ENCODE assay signal across 14 mouse cellular contexts in the genomic region with DNA sequence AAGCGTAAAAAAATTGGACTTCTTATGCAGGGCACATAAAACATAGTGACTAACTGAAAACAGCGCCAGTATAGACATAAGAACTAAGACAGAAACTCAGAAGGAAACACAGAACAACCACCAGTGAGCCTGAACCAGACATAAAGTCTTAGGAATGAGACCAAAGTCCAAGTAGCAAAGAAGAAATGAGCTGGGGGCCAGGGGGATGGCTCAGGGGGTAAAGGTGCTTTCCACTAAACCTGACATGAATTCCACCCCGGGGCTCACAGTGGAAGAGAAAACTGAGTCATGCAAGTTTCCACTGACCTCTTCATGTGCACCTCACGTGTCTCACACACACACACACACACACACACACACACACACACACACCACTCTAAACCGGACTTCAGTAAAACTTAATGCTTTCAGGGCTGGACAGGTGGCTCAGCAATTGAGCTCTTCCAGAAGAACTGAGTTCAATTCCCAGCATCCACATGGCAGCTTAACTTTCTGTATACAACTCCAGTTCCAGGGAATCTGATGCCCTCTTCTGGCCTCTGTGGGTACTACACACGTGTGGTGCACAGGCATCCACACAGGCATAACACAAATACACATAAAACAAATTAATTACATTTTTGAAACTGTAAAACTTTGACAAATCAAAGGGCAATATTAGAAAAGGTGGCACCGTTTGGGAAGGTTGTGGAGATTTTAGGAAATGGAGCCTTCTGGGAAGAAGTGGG. TPM values are rescaled to one million over a fixed set of nuclear protein-coding genes. Genes with fewer than 3 reads are reported as not detected.
DNase-seq lines count a peak whose midpoint lies in the region; ATAC-seq and TF ChIP-seq lines count a peak whose summit lies in the region.
"Had no signal": no experiment of that assay in that cellular context is flagged by ENCODE, and none has a peak within 500 bp of the region (broad histone marks: within the 10 kb centered on the region; RNA-seq: fewer than 3 reads in every experiment).

No protein-coding gene starts in this region.

- no peaks in the 10 kb centered on the region for H3K27me3 ChIP-seq in CH12.LX (replicated peaks)
- no peaks in the 10 kb centered on the region for H3K27me3 ChIP-seq in neural tube, embryonic 15.5 days (replicated peaks)
- H3K27me3 ChIP-seq: hindbrain, embryonic 15.5 days had no signal

- TF ChIP-seq CTCF in layer of hippocampus, adult 2 months (conservative IDR thresholded peaks at IDR 0.05): peak; percentile 63
- TF ChIP-seq CTCF in CH12.LX (conservative IDR thresholded peaks at IDR 0.05 in 1 of 2, IDR thresholded peaks at IDR 0.05 in 1 of 2; ENCODE audit: low read depth in 2 of 2, low read length in 2 of 2): peak; percentile 27 to 33; a peak in 3 of 4 replicates
- peak; percentile 16; the same call in 1 of the 2 replicates for TF ChIP-seq CTCF in cortical plate, adult 2 months (IDR thresholded peaks at IDR 0.05; ENCODE audit: extremely low read depth, insufficient read depth, low read length)

- no peak overlapping the region for H3K4me2 ChIP-seq in CH12.LX (ENCODE audit: insufficient read depth, low read depth, poor library complexity, severe bottlenecking)
- no peak overlapping the region for H3K4me2 ChIP-seq in neural tube, embryonic 15.5 days
- H3K4me2 ChIP-seq: heart, embryonic 11.5 days; hindbrain, embryonic 15.5 days had no signal

- TF ChIP-seq EP300 in CH12.LX (IDR thresholded peaks at IDR 0.05; ENCODE audit: low read length): no peak

- dilution Hi-C loops in CH12.LX (cut with MboI; ENCODE audit: extremely low pct_ligation_motif_present, extremely low pct_unique_long_range_greater_than_20kb, low sequenced_read_pairs): no loop called here

- no peak; the same call in none of the 2 replicates for TF ChIP-seq RAD21 in CH12.LX (IDR thresholded peaks at IDR 0.05; ENCODE audit: low read depth, low read length)

- no peak overlapping the region for H3K4me3 ChIP-seq in layer of hippocampus, adult 2 months
- H3K4me3 ChIP-seq in CH12.LX (replicated peaks in 1 of 3; ENCODE audit: low read depth in 2 of 3, low read length in 2 of 3, poor library complexity in 1 of 3): no peak overlapping the region
- no peak overlapping the region for H3K4me3 ChIP-seq in cortical plate, adult 2 months (ENCODE audit: insufficient read depth, low read length)
- H3K4me3 ChIP-seq in neural tube, embryonic 15.5 days (replicated peaks): no peak overlapping the region
- H3K4me3 ChIP-seq: erythroblast, embryonic 14.5 days; hindbrain, embryonic 15.5 days had no signal

- WGBS in neural tube, embryonic 15.5 days: 96% methylated on average over 7 of the region's 7 CpGs

- H3K27ac ChIP-seq in layer of hippocampus, adult 2 months: no peak overlapping the region
- H3K27ac ChIP-seq in CH12.LX (ENCODE audit: insufficient read depth, low read depth): no peak overlapping the region
- H3K27ac ChIP-seq in cortical plate, adult 2 months (ENCODE audit: insufficient read depth, low read length): no peak overlapping the region
- no peak overlapping the region for H3K27ac ChIP-seq in neural tube, embryonic 15.5 days (replicated peaks)
- H3K27ac ChIP-seq: hindbrain, embryonic 15.5 days had no signal

- no peak for TF ChIP-seq POLR2A in CH12.LX (IDR thresholded peaks at IDR 0.05; ENCODE audit: low read depth, low read length)
- TF ChIP-seq POLR2A in cortical plate, adult 2 months (IDR thresholded peaks at IDR 0.05; ENCODE audit: extremely low read depth, insufficient read depth, low read length): no peak

- DNase-seq in layer of hippocampus, adult 2 months (ENCODE audit: low spot score in 2 of 2): no peak
- no peak for DNase-seq in layer of hippocampus, postnatal 10 days (ENCODE audit: low spot score in 2 of 2)
- DNase-seq in 3T3-L1 (ENCODE audit: low read depth, low spot score) (peak; percentile 35), CH12.LX (ENCODE audit: extremely low read depth) (no peak)
- DNase-seq in Muller cell, postnatal 12 days (ENCODE audit: inconsistent ontology term): no peak
- DNase-seq: adrenal gland, postnatal 25 days; cerebellum, adult 11 months; lung, adult 18-20 months had no signal

- ATAC-seq in neural tube, embryonic 15.5 days (ENCODE audit: low FRiP score): no peak

- no peaks in the 10 kb centered on the region for H3K79me2 ChIP-seq in CH12.LX (replicated peaks; ENCODE audit: control insufficient read depth, extremely low read depth, insufficient read depth, poor library complexity, severe bottlenecking)

- no peak overlapping the region for H3K9ac ChIP-seq in CH12.LX (ENCODE audit: insufficient read depth, low read depth)
- no peak overlapping the region for H3K9ac ChIP-seq in neural tube, embryonic 15.5 days (replicated peaks)
- H3K9ac ChIP-seq: hindbrain, embryonic 15.5 days had no signal

- peaks cover 0 to 38% of the 10 kb centered on the region in 2 experiments; a peak in 2 of 4 replicates for H3K4me1 ChIP-seq in CH12.LX (ENCODE audit: control insufficient read depth in 1 of 2, insufficient read depth in 2 of 2)
- no peaks in the 10 kb centered on the region for H3K4me1 ChIP-seq in cortical plate, adult 2 months (ENCODE audit: control insufficient read depth, insufficient read depth, low read length)
- H3K4me1 ChIP-seq in neural tube, embryonic 15.5 days: no peaks in the 10 kb centered on the region
- H3K4me1 ChIP-seq: hindbrain, embryonic 15.5 days had no signal

- peaks cover 2% of the 10 kb centered on the region for H3K9me3 ChIP-seq in CH12.LX (replicated peaks; ENCODE audit: low read length)
- H3K9me3 ChIP-seq in neural tube, embryonic 15.5 days (replicated peaks): no peaks in the 10 kb centered on the region
- H3K9me3 ChIP-seq: hindbrain, embryonic 15.5 days had no signal

- in situ Hi-C loops in CH12.LX (cut with MboI; ENCODE audit: low pct_ligation_motif_present, low pct_unique_long_range_greater_than_20kb, low sequenced_read_pairs): loop anchor here (25.0 kb wide), 1 partner anchor 394 kb away; no protein-coding TSS in a partner anchor

- H3K36me3 ChIP-seq in CH12.LX (replicated peaks in 1 of 2; ENCODE audit: control insufficient read depth in 1 of 2, insufficient read depth in 1 of 2, low read length in 1 of 2): peaks cover 3 to 42% of the 10 kb centered on the region in 2 experiments
- H3K36me3 ChIP-seq in neural tube, embryonic 15.5 days: peaks cover 14% of the 10 kb centered on the region
- H3K36me3 ChIP-seq: hindbrain, embryonic 15.5 days had no signal

TF ChIP-seq in CH12.LX, 34 proteins besides CTCF, POLR2A, EP300 and RAD21:
- TF ChIP-seq BHLHE40 (IDR thresholded peaks at IDR 0.05; ENCODE audit: low read depth, low read length): 0 out of 2 replicates have a peak, but pooled peaks have one; percentile 45
- no peak for TF ChIP-seq SMC3 (IDR thresholded peaks at IDR 0.05; ENCODE audit: low read depth, low read length)

RNA-seq across cellular contexts. Expression of a gene that starts 23.2 kb away (rescaled TPM):
- 10 to 100 TPM; 21.0 to 22.0 TPM for total RNA-seq in layer of hippocampus, adult 2 months (2021)
- total RNA-seq in layer of hippocampus, postnatal 10 days (2021): 10 to 100 TPM; 33.9 to 40.3 TPM
- 18.1 and 18.2 TPM in 2 replicates for total RNA-seq in CH12.LX (2012; rRNA removed)
- 25.6 and 28.7 TPM in 2 replicates for total RNA-seq in CH12.LX (2014; rRNA removed)
- 22.9 and 23.8 TPM in 2 replicates for polyA plus RNA-seq in CH12.LX (2012; ENCODE audit: insufficient read length, low read depth)
- polyA plus RNA-seq in cortical plate, adult 2 months (2012; rRNA removed): 20.8 and 21.1 TPM in 2 replicates
- polyA plus RNA-seq in neural tube, embryonic 15.5 days (2015; fragmentation: Nextera tagmentation; extraction: Ambion mirVana): 65.3 and 83.4 TPM in 2 replicates

RNA-seq across cellular contexts. Expression of a gene that starts 44.6 kb away (rescaled TPM):
- 10 to 100 TPM; 15.4 to 19.8 TPM for total RNA-seq in layer of hippocampus, adult 2 months (2021)
- total RNA-seq in layer of hippocampus, postnatal 10 days (2021): 10 to 100 TPM; 10.3 to 11.9 TPM
- total RNA-seq in CH12.LX (2012; rRNA removed) (13.8 and 14.9 TPM in 2 replicates), CH12.LX (2014; rRNA removed) (12.9 and 13.4 TPM in 2 replicates)
- polyA plus RNA-seq in CH12.LX (2012; ENCODE audit: insufficient read length, low read depth): 11.7 TPM in 2 replicates
- polyA plus RNA-seq in cortical plate, adult 2 months (2012; rRNA removed): 10.7 and 11.0 TPM in 2 replicates
- 17.5 and 18.6 TPM in 2 replicates for polyA plus RNA-seq in neural tube, embryonic 15.5 days (2015; fragmentation: Nextera tagmentation; extraction: Ambion mirVana)

RNA-seq across cellular contexts. Expression of a gene that starts 59.3 kb away (rescaled TPM):
- 1 to 10 TPM; 5.9 to 7.8 TPM for total RNA-seq in layer of hippocampus, adult 2 months (2021)
- 10 to 100 TPM; 17.2 to 17.3 TPM for total RNA-seq in layer of hippocampus, postnatal 10 days (2021)
- not detected in 2 replicates for total RNA-seq in CH12.LX (2012; rRNA removed)
- total RNA-seq in CH12.LX (2014; rRNA removed): not detected in 2 replicates
- polyA plus RNA-seq in CH12.LX (2012; ENCODE audit: insufficient read length, low read depth): not detected in 2 replicates
- 3.5 TPM in 2 replicates for polyA plus RNA-seq in cortical plate, adult 2 months (2012; rRNA removed)
- 2.1 and 2.4 TPM in 2 replicates for polyA plus RNA-seq in neural tube, embryonic 15.5 days (2015; fragmentation: Nextera tagmentation; extraction: Ambion mirVana)
- total RNA-seq: megakaryocyte-erythroid progenitor cell, adult 5-6 weeks had no signal

Comparison
In these comparisons a context has a peak if more than half of its experiments do, and no peak if none do; other contexts are left out.
1. RNA of a gene that starts 59.3 kb away (total RNA-seq): 17.2 to 17.3 TPM in layer of hippocampus, postnatal 10 days and 5.9 to 7.8 TPM in layer of hippocampus, adult 2 months; not detected in CH12.LX; every median in the first group is over 4 times any median in the second.
2. Peak in every context shown above with its lines, with median percentiles within 50 percentile points of each other: CTCF ChIP-seq.